Mouse (Mus musculus) left cerebral cortex, postnatal 4 days (tissue): ENCODE results near the gene Adpgk. TPM values are rescaled to one million over a fixed set of nuclear protein-coding genes. Genes with fewer than 3 reads are reported as not detected.
A peak's percentile ranks its signal among the peaks of the same experiment; 100 is the strongest.
"Not testable (repeated sequence)": the region's sequence is repeated elsewhere in the genome, so short reads cannot be mapped to it uniquely, and the experiment has no call there.

Source experiments
- DNase-seq: peaks from one replicate; pipeline ENCODE4 v3.0.0-alpha.2; 2022
- intact Hi-C: fragments of 180-260 bp; cut with DNase I; formaldehyde crosslinking; loops from one replicate; pipeline ENCODE4 v1.15.1; 2025
- total RNA-seq, 2 experiments: library from RNA; stranded (reverse); gene quantifications; 2 replicates each; pipeline ENCODE4 v1.2.3; 2021

Gene Adpgk
- total RNA-seq, 2 experiments from 2014 or later = 19.4 to 21.7 TPM

DNA sequence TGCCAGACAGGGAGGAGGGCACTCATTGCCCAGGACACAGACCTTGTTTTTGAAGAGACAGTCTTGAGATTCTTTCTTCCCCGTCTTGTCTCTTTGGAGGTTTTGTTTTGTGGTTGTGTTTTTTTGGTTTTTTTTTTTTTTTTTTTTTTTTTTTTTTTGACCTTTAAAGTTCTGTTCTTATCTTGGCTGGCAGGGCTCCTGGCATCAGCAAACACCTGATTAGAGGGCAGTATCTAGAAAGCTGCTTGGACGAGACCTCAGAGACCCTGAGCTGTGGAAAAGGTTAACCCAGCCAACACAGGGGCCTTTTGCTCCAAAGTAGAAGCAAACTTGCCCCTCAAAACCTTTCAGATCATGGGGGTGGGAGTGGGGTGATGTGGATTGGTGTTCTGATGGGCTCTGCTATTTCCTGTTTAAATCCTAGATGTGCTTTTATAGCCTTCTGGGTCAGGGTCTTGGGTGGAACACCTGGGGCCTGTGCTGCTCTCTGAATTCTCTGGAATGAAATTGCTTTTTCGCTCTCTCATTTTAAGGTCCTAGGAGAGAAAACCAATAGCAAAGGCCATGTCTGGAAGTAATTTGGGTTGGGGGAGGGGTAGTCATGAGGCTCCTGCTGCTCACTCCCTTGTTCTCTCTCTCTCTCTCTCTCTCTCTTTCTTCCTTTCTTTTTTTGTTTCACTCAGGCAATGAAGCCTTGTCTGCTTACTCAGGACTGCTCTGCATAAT, 2.5 kb upstream of the Adpgk start:
- DNase-seq = no peak
- intact Hi-C loops = no loop called here

DNA sequence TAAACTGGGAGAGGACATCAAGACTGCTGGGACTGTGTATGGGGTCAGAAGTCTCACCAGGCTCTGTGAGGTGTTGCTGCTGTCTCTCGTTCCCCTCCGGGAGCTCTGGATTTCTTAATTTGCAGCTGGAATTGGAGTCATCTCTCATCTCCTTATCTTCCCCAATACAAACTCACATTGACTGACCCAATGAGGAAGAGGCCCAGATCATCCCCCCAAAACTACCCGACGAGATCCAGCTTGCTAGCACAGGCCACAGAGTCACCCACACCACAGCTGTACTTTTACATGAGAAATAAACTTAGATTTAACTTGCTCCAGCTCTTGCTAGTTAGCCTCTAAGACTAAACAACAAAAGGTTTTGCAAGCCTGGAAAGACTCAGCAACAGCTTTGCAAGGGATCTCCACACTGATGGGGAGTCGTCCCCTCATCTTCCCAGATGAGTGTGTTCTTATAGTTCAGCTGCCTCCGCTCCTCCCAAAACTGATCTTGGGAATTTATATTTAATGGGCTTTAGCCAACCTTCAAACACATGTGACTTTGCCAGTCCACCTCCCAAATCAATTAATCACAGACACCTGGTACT, 1.7 kb upstream of the Adpgk start:
- intact Hi-C loops = no loop called here
- no peak for DNase-seq

DNA sequence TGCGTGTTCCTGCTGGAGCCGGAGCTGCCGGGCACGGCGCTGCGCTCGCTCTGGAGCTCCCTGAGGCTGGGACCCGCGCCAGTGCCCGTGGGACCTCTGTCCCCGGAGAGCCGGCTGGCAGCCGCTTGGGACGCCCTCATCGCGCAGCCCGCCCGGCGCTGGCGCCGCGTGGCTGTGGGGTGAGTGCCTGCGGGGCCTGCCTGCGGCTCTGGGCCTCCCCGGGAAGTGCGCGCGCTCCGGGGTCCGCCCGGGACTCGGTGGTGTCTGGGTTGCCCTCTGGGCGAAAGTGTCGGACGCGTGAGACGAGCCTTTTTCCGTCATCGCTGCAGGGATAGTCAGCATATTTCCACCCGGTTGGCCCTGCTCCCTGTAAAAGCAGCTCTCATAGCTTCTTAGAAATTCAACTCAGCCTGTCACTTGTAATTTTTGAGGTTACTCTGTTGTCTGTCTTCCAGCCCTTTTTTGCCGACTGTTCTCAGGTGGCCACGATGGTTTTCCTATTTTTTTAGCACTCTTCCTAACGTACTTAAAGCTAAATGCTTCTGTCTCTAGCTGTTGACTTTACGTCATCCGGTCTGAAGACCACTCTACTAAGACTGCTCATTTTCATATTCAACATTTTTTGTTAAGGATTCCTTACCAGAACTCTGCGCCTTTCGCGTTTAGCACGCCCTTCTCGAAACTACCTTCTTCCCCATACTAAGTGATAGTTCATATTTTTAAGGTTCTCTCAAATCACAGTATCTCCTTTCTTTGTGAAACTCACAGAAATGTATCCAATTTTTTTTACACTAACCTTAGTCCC, 532 bp downstream of the Adpgk start:
- no peak for DNase-seq
- intact Hi-C loops = no loop called here

DNA sequence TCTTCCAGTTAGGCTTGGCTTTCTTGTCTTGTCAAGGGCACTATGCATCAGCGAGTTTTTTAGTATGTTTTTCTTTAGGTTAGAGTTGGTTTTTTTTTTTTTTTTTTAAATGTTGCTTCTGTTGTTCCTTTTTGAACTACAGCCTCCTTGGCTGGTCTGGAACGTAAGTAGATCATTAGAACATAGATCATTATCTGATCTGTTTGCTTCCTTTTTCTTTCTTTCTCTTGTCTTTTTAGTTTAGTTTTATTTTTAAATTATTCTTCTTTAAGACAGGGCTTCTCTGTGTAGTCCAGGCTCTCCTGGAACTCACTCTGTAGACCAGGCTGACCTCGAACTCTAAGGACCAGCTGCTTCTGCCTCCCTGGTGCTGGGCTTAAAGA, 1.1 kb downstream of the Adpgk start:
- intact Hi-C loops = no loop called here

DNA sequence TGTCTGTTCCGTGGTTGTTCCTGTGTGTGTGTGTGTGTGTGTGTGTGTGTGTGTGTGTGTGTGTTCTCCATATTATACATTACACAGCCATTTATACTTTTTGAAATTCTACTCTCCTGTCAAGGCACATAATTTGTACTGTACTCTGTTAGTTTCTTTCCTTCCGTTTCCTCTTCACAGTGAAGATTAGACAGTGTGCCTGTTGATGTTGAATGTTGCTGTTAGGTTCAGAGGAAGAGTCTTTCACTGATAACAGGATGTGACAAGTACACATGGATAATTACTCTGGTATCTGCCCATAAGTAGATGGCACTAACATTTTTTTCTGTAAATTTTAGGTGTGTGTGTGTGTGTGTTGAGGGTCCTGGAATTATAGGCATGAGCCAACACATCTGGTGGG, 5.1 kb downstream of the Adpgk start:
- intact Hi-C loops = no loop called here
- no peak for DNase-seq

More for the DNA sequence above, 1.1 kb downstream of the Adpgk start:
- no peak for DNase-seq

DNA sequence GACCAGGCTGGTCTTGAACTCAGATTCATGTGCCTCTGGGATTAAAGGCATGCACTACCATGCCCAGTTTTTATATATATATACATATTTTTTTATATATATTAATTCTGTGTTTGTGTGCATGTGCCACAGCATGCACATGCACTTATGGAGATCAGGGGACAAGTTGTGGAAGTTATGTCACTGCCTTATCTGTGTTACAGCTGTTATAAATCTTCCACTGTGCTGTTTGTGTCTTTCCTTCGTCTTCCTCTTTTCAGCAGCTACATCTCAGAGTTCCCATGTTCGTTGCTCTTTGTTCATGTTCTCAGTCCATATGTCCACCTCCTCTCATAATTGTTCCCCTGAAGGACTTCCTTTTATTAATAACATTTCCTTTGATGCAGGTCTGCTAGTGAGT, 16.5 kb downstream of the Adpgk start:
- DNase-seq = no peak
- intact Hi-C loops = no loop called here

DNA sequence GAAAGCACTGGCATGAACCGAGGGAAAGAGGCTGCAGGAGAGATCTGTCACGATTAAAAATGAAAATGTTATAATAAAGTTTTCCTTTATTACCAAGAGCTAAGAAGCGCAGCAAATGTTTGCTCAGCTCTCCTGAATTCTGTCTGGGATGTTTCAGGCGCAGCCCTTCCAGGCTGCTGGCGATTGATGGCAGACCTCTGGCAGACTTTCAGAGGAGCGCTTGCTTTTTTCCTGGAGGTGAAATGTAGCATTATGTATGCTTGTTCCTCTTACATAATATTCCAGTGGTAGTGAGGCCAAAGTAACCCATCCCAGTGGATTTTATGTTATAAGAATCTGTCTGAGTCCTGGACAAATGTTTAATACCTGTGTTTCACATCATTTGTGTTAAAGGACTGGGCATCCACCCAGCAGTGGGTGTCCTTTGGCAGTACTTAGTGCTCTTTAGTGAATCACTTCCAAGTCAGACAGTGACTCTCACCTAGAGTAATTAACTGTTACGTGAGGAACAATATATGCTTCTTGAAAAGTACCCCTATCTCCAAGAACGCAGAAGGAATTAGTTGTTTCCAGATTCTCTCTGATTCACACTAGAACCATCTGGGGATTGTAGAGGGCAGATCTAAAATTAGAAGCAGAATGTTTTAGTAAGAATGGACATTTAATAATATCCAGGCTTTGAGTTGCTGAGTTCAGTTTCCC, 19.4 kb downstream of the Adpgk start:
- intact Hi-C loops = no loop called here
- DNase-seq = no peak

DNA sequence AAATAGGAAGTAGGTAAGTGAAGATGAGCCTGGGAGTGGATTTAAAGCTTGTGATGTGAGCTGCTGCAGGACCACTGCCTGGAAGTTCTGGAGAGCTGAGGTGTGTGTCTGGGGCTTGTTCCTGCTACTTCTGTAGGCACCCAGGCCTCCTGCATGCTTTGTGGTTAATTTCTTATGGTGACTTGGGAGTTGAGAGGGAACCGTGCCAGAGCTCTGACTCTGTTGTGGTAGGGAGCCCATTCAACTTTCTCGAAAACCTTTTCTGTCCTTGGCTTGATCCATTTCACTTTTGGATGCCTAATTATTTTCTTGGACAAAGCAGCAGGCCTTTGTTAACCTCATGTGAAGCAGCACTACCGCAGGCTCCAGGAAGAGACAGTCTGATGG, 19.9 kb downstream of the Adpgk start:
- no peak for DNase-seq
- intact Hi-C loops = no loop called here

DNA sequence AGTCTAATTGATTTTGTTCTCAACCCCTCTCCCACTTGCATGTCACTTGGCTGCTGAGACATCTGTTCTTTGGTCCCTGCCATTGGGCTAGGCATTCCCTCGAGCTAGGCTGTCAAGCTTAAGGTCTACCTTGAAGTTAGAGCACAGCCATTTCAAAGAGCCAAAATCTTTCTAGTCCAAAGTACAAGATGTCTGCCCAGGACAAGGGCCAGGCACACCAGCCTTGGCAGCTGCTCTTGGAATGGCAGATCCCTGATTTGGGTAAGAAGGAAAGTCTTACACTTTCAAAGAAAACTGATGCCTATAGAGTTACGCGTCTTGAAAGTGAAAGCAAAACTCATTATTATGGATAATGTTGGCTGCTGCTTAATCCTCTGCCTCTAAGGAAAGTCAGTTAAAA, 24.8 kb downstream of the Adpgk start:
- intact Hi-C loops = no loop called here
- DNase-seq = no peak

DNA sequence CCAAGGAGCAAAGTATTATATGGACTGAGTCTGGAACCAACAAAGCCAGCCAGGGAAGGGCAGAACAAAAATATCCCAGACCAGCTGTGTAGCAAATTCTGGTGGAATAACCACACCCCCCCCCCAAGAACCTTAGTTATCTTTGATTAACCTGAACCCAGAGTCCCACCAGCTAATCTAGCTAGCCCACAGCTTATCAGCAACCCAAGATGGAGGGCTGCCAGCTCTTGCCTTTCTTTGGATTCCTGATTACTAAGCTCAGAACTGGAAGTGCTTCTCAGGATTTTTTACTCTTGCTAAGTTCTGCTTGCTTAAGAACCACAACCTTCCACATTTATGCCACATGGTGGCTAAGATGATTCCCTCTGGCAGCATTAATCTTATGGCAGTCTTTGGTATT, 33.0 kb downstream of the Adpgk start:
- no peak for DNase-seq
- intact Hi-C loops = no loop called here

DNA sequence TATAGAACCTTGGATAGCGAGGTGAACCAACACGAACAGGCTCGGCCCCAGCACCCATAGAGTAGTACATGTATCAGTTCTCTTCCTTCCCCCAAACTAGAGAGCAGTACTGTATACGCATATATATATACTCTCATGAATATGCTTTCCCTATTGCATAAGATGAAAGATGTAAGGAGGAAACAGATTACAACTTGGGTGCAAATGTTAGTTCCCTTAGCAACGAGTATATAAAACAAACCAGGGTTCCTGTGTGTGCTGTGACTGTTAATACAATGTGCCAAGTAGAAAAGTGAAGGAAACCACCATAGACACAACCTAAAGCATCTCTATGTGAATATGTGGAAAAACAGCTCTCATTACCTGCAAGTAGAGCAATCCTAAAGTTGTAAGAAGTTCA, 38.7 kb downstream of the Adpgk start:
- DNase-seq = no peak
- intact Hi-C loops = no loop called here

DNA sequence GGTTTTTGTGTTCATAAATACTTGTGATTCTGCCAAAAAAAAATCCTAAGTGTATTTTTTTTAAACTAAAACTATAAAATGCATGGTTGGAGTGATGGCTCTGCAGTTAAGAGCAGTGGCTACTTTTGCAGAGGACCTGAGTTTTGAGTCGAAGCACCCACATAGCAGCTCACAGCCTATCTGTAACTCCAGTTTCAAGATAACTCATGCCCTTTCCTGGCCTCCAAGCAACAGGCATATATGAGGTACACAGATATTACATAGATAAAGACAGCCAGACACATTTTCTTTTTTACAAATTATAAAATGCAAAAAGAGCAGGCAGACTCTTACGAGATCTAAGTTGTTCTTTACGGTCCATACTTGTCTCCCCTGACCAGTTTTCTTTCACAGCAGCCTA, 45.2 kb downstream of the Adpgk start:
- DNase-seq = no peak
- intact Hi-C loops = no loop called here

DNA sequence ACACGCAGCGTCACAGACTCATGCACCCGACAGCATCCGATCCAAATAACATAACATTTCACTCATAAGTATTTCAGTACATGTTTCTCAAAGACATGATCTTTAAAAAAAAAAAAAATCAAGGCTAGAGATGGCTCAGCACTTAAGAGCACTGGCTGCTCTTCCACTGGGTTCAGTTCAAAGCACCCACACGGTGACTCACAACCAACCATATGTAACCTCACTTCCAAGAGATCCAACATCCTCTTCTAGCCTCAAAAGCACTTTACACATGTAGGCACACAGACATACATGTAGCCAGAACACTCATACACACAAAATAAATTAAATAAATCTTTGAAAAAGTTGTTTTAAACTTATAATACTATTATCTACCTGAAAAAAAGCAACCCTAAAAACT, 46.5 kb downstream of the Adpgk start:
- no peak for DNase-seq
- intact Hi-C loops = no loop called here

DNA sequence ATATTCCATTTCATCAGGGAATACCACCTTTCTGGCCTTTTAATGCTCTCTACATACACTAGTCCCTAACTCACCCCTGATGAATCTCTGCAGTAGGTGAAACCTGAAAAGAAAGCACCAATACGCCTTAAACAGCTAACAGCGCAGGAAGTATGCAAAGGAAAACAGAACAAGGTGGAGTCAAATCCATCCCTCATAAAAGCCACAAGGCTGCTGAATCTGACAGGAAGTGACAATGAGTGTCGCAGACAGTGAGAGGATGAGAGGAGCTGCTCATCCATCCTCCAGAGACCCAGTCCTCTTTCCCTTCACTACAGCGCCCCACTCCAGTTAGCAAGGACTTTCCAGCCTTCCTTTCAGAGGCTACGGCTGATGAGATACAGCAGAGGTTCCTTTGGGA, 47.1 kb downstream of the Adpgk start:
- no peak for DNase-seq
- intact Hi-C loops = no loop called here

DNA sequence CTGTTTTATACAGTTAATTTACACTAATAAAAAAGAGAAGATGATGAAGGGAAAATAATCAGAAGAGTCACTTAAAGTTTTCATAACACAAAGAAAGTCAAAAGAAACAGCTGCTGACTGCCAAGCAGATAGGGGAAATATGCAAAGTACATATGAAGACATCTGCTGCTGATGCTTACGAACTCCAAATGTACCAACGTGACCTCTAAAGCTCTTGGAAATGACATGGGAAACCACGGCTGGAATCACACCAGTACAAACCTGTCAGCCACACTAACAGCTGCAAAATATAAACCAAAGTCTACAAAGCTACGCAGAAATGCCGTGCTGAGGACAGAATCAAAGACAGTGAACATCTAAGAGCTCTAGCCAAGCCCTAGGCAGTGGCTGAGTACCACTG, 47.7 kb downstream of the Adpgk start:
- no peak for DNase-seq
- intact Hi-C loops = no loop called here

DNA sequence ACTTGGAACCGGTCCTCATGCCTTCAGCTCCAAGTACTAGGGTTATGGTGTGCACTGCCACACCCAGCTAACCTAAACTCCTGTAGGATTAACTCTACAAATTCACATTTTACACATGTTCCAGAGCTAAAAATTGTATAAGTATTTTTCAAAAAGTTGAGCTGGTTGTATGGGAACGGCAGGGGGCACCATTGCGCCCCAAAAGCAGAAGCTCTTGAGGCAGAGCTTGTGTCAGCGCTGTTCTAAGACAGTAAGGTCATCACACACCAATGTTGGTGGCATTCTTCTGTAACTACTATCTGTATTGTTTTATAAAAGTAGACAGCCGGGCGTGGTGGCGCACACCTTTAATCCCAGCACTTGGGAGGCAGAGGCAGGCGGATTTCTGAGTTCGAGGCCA, 48.6 kb downstream of the Adpgk start:
- intact Hi-C loops = no loop called here
- no peak for DNase-seq

DNA sequence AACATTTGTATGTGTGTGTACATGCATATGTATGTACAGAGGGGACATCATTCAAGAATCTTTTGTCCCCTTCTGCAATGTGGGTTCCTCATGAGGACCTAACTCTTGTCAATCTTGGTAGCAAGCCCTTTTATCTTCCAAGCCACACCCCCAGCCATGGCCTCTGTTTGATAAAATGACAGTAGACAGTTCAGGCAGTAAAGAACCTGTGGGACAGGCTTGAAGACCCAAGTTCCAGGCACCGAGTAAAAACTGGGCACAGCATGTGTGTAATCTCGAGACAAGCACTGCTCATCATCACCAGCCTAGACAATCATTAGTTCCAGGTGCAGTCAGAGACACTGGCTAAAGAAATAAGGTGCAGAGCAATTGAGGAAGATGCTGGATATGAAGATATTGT, 54.8 kb downstream of the Adpgk start:
- intact Hi-C loops = no loop called here
- DNase-seq = no peak

DNA sequence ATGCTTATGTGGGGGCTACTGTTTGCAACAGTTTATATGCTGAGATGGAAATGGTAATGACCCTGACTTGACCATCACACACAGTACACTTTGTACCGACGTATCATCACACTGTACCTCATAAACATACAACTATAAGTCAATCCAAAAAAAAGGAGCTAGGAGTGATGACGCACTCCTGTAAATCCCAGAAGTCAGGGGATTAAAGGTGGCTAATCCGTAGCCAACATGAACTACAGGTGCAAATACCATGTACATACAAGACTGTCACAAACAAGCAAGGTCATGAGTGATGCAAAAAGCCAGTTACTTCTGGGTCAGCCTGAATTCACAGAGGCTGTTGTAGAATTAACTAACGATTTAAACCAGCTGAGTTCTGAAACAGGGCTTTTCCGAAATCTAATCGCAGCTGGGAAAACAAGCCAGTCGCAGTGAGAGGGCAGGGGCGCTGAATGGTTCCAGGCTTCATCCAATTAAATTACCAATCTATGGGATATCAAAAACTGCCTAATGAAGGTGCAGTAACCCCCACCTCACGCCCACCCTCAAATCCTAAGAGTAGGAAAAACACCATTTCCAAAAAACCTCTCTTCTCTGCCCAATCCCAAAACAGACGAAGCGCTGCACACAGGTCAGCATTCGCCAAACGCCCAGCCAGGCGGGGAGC, 61.4 kb downstream of the Adpgk start:
- intact Hi-C loops = no loop called here
- no peak for DNase-seq

DNA sequence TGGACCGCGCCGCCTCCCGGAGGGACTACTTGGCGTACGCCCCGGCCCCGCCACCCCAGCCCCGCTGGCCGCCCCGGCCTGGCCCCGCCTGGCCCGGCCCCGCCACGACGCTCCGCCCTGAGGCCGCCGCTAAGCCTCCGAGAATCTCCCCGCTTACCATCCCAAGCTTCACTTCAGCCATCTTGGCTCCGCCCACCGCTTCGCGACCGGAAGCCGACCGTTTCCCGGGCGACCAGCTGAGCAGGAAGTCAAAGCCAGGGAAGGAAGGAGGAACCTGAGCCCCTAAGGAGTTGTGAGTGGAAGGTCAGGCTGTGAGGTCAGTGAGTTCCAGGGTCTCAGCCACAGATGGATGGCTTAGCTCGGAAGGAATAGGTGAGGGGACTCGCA, 61.9 kb downstream of the Adpgk start, which contains the start of gene Bbs4:
TSS of gene Bbs4 (minus strand) at position 256 of the 387 bp plus-strand sequence.
- intact Hi-C loops = no loop called here
- peak; percentile 90 for DNase-seq

DNA sequence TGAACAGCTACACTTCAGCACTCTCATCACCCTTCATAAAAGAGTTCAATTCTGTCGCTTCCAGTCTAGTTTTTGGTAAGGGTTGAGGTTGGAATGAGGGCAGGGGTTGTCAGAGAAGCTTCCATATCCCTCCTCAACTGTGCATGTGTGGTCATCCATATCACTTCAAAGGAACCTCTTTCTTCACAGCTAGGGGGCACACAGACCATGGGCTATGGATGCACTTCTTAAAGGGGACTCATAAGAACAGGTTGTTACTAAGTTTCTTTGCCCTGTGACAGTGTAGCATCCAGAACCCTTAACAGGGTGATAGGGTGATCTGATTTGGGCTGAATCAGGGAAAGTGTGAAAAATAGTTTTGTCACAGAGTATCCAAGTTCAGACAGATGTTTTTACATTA, 66.7 kb downstream of the Adpgk start:
- DNase-seq, intact Hi-C loops: not testable (repeated sequence)

DNA sequence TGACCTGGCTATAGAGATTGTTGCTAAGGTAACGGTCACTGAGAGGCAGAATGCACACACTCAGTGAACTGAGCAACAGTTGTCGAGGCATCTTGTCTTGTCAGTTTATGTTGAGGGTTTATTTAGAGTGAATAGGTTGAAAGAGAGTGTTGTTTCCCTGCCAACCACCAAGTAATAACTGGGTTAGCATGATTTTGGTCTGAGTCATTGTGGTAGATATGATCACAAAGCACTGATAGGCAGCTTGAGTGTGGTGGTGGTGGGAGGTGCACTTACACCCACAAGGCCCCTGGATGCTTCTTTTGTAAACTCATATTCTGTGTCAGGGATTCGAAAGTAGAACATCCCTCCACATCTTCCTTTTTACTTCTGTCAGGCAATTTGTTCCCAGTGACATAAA, 69.1 kb downstream of the Adpgk start:
- DNase-seq, intact Hi-C loops: not testable (repeated sequence)
